Mouse (Mus musculus) limb, embryonic 15.5 days (tissue): ENCODE results near the gene Olfr1321. TPM values are rescaled to one million over a fixed set of nuclear protein-coding genes. Genes with fewer than 3 reads are reported as not detected.

ENCODE experiments used
- ATAC-seq: fragments of 200-750 bp; cut with Nextera tagmentation; 2 replicates; pipeline ENCODE4 v1.8.0; 2017; ENCODE audit warnings: low read depth, moderate TSS enrichment; ENCODE audit not compliant: insufficient number of reproducible peaks, low FRiP score, low TSS enrichment
- H3K27ac ChIP-seq: fragments of 300-500 bp; sonication (generic); 2 replicates; pipeline ENCODE4 v1.5.1; 2015; ENCODE audit warnings: moderate library complexity, mild to moderate bottlenecking, inconsistent platforms
- H3K27me3 ChIP-seq: fragments of 300-500 bp; sonication (generic); 2 replicates; pipeline ENCODE4 v1.6.1; 2015; ENCODE audit warnings: inconsistent platforms
- H3K36me3 ChIP-seq: fragments of 300-500 bp; sonication (generic); 2 replicates; pipeline ENCODE4 v1.6.1; 2015; ENCODE audit warnings: inconsistent platforms
- H3K4me1 ChIP-seq: fragments of 300-500 bp; sonication (generic); 2 replicates; pipeline ENCODE4 v1.6.1; 2015; ENCODE audit warnings: inconsistent platforms
- H3K4me2 ChIP-seq: fragments of 300-500 bp; sonication (generic); 2 replicates; pipeline ENCODE4 v1.6.1; 2015; ENCODE audit warnings: mild to moderate bottlenecking, inconsistent platforms
- H3K4me3 ChIP-seq: fragments of 300-500 bp; sonication (generic); 2 replicates; pipeline ENCODE4 v1.5.1; 2015; ENCODE audit warnings: mild to moderate bottlenecking, inconsistent platforms
- H3K9ac ChIP-seq: fragments of 300-500 bp; sonication (generic); 2 replicates; pipeline ENCODE4 v1.6.1; 2015; ENCODE audit warnings: inconsistent platforms
- H3K9me3 ChIP-seq: fragments of 300-500 bp; sonication (generic); 2 replicates; pipeline ENCODE4 v1.6.1; 2016; ENCODE audit warnings: inconsistent platforms
- WGBS: fragments of 180-500 bp; shearing (Covaris S2); methylation state at CpG from one replicate; pipeline ENCODE4 v1.1.7; 2015; 5-methylcytosine and 5-hydroxymethylcytosine counted together
- polyA plus RNA-seq: library from polyadenylated mRNA; unstranded; fragments of >200 nt; fragmentation: Nextera tagmentation; extraction: Ambion mirVana; gene quantifications from 2 replicates; pipeline ENCODE4 v1.2.1, GENCODE M21; 2015

Olfr1321 gene
- polyA plus RNA-seq: not detected in 2 replicates

DNA sequence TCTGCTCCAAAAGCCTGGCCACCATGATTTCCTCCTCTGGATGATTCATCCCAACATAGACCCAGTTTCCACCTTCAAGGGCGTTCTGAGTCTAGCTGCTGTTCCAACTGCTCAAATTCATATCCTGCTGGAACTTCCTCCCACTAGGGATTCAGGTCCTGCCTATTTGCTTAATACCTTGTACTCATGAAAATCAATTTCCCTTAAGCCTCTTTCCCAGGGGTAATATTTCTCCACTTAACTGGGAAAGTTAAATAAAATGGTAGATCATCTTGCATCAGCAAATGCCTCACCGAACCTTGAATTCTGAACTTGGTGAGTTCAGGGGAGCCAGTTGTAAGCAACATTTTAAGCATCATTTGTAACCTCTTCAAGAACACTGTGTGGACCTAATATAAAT lies at the start of gene Olfr1321:
Gene Olfr1321 (minus strand): TSS at position 101 of the 400 bp plus-strand sequence.
- Histone ChIP-seq H3K36me3 (no peaks in the 10 kb centered on the region), H3K4me1 (no peaks in the 10 kb centered on the region), H3K27me3 (no peaks in the 10 kb centered on the region), H3K27ac (no peak within 1 kb of the TSS), H3K4me2 (no peak within 1 kb of the TSS), H3K4me3 (no peak within 1 kb of the TSS), H3K9me3 (no peaks in the 10 kb centered on the region), H3K9ac (no peak within 1 kb of the TSS)
- ATAC-seq: no peak
- WGBS: 78% methylated on average over 2 of the region's 2 CpGs

DNA sequence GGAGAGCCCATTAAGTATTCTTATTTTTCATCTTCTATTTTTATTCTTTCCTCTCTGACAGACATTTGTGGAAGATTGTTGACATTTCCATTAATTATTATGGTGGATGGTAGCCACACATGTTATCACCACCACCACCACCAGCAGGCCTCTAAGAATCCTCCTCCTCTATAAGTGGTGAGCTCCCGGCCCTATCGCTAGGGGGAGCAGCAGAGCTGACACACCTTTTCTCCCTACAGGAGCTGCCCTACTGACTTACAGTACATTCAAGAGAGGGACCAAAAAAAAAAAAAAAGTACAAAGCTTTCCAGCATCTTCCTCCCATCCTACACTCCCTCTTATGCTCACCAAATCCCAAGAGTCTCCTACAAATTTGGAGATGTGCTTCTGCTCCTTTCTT lies 36.0 kb upstream of the Olfr1321 start:
- H3K27ac ChIP-seq: no peak overlapping the region
- H3K4me2 ChIP-seq: no peak overlapping the region
- WGBS: 38% methylated on average over 2 of the region's 2 CpGs
- no peak for ATAC-seq
- no peak overlapping the region for H3K4me3 ChIP-seq
- H3K36me3 ChIP-seq: no peaks in the 10 kb centered on the region
- H3K4me1 ChIP-seq: no peaks in the 10 kb centered on the region
- H3K9ac ChIP-seq: no peak overlapping the region
- H3K9me3 ChIP-seq: no peaks in the 10 kb centered on the region
- H3K27me3 ChIP-seq: no peaks in the 10 kb centered on the region

DNA sequence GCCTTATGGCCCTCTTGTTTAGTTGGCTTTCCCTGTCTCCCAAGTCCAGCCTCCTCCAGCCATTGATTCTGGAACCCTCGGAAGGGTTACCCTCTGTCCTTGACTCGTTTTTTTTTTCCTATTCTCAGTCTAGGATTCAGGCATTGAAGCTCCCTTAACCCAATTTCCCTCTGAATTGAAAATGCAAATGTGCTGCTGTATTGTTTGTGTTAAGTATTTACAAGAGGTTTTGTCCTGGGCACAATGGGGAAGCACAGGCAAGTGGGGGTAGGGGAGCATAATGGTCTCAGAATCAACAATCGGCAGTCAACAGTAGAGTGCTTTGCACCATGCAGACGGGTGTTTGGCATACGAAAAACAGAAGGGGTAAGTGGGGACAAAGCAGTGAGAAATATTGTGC lies 10.3 kb upstream of the Olfr1321 start:
- ATAC-seq: no peak
- WGBS: 67% methylated on average over 5 of the region's 5 CpGs
- no peak overlapping the region for H3K27ac ChIP-seq

More for the DNA sequence above, 10.3 kb upstream of the Olfr1321 start:
- no peaks in the 10 kb centered on the region for H3K27me3 ChIP-seq
- H3K36me3 ChIP-seq: no peaks in the 10 kb centered on the region
- no peaks in the 10 kb centered on the region for H3K4me1 ChIP-seq
- no peaks in the 10 kb centered on the region for H3K9me3 ChIP-seq
- no peak overlapping the region for H3K9ac ChIP-seq
- H3K4me3 ChIP-seq: no peak overlapping the region
- H3K4me2 ChIP-seq: no peak overlapping the region

Other genes with a start within 250 kb of the Olfr1321 start
- gene Olfr1320, start 62.7 kb downstream of the Olfr1321 start, polyA plus RNA-seq: not detected in 2 replicates
- gene Igsf1, start 62.7 kb upstream of the Olfr1321 start, polyA plus RNA-seq: 2.7 and 6.5 TPM in 2 replicates
- not detected in 2 replicates for gene Olfr1322, start 156.4 kb upstream of the Olfr1321 start, polyA plus RNA-seq